Mouse (Mus musculus): ENCODE data around the gene Dock7.
A peak's percentile ranks its signal among the peaks of the same experiment; 100 is the strongest.

Gene Dock7

DNA sequence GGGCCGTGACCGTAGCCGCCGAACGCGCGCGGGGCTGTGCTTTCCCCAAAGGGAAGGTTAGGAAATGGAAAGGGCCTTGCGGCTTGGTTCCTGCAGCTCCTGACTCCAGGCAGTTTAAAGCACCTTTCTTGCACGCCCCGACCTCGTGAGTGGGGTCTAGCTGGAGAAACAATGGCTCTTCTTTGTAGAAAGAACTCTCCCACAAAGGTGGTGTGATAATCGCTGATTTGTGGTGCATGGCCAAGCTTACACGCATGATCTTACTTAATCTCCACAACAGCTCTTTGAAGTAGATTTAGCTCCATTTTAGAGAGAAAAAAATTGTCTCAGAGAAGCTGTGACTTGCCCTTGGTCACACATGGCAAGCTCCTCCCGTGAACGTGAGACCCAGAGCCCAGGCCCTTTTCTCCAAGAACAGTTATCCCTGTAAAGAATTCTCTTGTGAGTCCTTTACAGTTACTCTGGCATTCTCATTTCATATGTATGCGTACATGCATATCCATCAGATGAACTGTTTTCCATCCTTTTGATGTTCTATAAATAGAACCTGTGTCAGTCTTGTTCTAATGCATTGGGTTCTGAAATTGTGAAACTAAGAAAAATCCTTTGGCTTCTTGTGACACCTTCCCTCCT is 524 bp upstream of the Dock7 start:
- DNase-seq (ENCODE audit: low read depth), result peak; percentile 33

DNA sequence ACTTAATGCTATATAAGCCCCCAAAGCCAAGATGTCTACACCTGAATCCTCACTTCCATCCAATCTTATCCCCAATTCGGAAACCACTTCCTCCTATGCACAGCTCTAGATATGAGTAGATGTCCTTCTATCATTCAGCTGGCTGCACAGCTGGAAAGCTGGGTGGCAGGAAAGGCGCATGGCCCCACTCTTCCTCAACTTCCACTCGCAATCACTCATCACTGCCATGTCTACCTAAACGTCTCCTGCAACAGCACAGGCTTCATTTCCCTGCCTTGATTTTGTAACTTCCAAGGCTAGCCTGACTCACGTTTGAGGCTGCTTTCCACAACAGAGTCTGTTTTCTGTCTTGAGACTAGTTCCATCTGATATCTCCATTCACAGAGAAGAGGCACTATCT is 1.7 kb downstream of the Dock7 start:
- peak; percentile 58 for DNase-seq (ENCODE audit: low read depth)

DNA sequence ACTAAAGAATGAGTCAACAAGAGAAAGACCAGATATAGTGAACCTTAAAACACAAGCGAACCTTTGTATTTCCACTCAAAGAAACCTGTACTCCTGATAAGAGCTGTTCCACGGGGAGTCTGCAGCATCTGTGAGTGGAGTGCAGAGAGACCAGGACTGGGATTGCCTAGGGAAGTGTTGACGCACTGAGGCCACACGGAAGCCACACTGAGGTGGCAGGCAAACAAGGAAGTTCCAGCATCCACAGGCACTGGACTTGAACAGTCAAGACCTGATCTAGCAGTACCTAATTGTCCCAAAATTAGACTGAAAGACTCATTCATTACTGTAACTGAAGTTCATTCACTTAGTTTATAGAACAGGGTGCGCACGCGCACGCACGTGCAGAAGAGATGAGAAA is 4.9 kb downstream of the Dock7 start:
- no peak for DNase-seq (ENCODE audit: low read depth)

DNA sequence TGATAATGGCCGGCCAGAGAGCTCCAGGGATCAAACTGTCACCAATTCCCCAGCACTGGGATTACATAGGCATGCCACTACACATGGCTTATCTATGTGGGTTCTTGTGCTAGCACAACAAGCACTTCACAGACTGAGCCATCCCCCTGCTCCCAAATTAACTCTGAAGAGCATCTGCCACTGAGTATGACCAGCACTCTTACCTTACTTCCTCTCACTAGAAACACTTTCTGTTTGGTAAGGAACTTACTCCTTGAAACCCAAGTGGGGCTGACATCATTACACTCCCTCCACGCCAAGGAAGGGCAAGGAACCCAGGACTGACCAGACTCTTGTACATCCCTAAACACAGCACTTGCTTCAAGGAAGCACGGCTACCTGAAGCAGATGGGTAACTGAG is 9.0 kb downstream of the Dock7 start:
- DNase-seq (ENCODE audit: low read depth), result no peak

DNA sequence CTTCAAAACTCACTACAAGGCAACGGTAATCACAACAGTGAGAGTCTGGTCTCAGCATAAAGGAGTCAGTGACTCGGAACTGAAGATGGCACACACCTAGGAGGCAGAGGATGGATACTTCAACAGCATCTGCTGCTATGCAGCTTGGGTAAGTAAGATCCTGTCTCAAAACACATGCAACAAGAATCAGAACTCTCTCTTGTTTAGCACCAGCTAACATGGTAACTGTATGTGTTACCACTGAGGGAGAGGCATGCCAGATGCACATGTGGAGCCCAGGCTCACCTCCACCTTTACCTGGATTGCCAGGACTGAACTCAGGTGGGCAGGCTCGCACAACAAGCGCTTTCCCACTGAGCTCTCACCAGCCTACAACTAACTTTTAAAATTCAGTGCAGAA is 11.9 kb downstream of the Dock7 start:
- no peak for DNase-seq (ENCODE audit: low read depth)

DNA sequence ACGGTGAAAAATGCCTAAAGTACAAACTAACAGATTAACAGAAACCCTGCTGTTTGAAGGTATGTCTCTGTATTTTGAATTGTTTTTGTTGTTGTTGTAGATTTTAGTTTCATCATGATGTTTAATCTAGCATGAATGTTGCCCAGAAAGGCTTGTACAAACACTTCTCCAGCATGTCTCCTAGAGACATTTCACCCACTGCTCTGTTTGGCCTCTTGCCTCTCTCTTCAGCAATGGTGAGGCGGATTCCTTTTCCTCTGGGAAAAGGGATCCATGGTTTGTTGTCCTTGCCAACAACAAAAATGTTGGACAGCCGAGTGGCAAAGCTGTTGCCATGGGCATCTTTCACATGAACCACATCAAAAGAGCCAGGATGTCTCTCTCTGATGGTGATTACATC is 17.9 kb downstream of the Dock7 start:
- no peak for DNase-seq (ENCODE audit: low read depth)

DNA sequence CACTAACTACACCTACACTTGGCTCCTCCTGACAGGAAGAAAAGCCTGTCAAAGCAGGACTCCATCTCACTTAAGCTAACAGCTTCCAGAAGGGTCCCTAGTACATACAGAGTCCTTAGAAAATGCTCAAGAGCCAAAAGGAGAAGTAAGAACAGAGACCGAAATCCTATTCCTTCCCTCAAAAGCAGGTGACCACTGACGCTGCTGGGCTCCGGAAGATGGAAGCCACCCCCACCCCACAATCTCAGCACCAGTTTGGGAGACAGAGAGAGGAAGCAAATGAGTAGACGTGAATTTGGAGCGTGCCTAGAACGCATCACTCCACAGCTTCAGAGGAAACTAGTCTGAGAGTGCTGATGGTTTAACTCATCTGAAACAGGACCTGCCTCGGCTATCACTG is 20.0 kb downstream of the Dock7 start:
- no peak for DNase-seq (ENCODE audit: low read depth)

DNA sequence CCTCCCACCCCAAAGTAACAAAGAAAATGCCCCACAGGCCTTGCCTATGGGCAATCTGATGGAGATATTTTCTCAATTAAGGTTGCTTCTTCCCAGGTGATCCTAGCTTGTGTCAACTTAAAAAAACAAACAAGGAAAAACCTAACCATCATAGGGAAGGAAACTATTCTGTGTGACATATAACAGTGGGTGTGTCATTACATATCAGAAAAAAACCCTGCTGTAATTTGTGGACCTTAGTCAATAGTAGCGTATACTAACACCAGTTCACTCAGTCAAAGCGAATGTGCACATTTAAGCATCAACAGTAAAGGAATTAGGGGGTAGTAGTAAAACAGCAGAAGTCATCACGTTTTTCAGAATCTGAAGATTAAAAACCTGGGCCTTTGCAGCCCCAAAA is 28.9 kb downstream of the Dock7 start:
- DNase-seq (ENCODE audit: low read depth), result no peak

DNA sequence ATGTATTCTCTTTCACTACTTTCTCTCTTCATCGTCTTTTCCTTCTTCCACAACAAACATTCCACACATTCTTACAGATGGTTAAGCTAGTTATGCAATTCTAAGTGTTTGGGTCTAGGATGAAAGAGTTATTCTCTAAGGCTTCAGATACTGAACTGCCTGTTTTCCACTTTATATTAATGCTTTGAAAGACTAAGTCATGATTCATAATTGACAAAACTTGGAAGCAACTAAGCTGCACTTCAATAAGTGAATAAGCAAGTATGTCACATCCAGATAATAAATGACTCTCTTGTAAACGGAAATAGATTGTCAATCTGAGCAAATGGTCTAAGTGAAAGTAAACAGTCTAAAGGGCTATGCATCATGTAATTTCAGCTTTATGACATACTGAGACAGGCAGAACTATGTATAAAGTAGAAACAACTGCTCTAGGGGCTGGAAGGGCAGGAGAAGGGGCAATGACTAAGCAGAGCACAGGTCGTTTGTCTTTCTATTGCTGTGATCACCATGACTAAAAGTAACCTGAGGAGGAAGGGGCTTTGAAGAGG is 29.5 kb downstream of the Dock7 start:
- peak; percentile 13 for DNase-seq (ENCODE audit: low read depth)

DNA sequence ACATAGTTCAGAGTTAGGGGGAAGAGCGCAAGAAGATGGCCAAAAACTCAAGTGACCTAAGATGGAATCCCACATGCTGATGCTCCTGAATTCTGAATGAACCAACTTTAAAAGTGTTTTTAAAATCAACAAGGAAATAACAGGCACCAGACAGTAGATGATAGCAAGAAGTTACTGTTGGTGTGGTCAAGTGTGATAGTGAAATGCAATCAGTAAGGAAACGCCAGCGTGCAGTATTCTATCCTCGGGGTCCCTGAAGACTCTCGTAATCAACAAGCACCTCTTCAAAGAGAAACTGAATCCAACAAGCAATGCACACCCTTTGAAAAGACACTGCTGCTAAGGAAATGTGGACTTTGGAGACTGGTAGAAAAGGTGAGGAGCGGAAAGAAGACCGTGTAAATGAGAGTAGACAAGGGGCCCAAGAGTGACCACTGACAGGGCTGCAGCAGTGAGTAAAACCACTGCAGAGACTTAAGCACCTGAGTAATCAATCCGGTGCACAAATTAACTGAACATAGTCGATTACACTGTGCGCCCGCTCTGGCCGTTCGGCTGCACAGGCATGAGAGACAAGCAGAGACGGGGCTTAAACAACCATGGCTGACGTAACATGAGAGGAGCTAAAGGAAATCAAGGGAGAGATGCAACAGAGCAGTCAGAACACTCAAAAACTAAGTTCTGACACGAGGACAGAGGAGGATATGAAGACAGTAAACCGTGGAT is 32.8 kb downstream of the Dock7 start:
- DNase-seq (ENCODE audit: low read depth), result no peak

DNA sequence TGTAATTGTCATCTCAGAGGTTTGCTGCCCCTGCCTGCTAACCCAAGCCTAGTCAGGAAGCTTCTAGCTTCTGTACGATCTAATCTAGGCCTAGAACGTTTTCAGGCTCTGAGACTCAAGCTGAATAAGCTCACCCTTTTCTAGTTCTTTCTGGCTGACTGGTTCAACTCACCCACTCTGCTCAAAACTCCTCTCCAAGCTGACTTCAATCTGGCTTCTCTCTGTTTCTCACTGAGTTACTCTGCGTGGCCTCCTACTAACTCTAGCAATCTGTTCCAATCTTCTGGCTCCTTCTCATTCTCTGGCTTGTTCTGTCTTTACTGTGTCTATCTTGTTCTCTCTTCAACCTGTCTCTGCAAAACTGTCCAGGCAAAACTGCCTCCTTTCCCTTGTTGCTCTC is 36.9 kb downstream of the Dock7 start:
- no peak for DNase-seq (ENCODE audit: low read depth)

DNA sequence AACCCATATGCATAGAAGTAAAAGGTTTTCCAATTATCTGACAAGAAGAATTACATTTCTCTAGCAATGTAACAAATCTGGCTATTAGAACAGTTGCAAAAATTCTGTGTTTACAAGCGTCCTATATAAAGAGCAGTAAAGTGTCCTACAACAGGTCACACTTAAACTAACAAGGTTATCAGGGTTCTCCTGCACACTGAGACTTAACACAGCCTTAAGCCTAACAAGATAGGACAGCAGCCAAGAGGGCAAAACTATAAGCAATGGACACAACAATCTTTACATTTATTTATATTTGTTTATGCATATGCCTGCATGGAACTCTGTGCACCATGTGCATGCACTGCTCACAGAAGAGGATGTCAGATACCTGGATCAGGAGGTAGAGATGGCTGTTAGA is 39.5 kb downstream of the Dock7 start:
- DNase-seq (ENCODE audit: low read depth), result no peak

DNA sequence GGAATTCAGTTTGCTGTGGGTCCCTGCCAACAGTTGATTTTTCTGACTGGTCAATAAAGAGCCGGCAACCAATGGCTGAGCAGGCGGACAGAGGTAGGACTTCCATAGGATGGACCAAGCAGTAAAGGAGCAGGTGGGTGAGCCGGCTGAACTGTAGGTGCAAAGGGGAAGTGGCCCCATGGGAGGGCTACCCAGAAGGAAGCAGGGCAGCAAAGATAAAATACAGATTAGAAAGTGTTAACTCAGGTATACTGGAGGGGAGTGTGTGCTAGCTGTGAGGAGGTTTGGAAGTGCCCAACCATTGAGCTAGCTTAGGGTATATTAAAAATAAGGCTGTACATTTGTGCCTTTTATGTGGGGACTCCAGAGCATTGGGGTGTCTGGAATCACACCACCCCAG is 42.7 kb downstream of the Dock7 start:
- DNase-seq (ENCODE audit: low read depth), result no peak

DNA sequence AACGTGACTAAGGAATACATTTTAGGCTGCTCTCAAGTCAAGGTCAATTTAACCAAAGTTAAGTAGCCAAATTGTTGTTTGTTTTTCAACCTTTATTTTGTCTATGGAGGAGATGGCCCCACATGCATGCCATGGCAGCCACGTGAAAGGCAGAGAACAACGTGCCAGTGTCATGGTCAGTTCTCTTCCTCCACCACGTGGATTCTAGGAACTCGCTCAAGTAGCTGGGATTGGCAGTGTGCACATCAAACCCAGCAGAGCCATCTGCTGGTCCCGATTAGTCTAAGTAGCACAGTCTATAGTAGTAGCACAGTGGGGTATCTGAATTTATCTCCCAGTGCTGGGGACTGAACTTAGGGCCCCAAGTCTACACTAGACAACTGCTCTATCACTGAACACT is 51.9 kb downstream of the Dock7 start:
- DNase-seq (ENCODE audit: low read depth), result no peak

DNA sequence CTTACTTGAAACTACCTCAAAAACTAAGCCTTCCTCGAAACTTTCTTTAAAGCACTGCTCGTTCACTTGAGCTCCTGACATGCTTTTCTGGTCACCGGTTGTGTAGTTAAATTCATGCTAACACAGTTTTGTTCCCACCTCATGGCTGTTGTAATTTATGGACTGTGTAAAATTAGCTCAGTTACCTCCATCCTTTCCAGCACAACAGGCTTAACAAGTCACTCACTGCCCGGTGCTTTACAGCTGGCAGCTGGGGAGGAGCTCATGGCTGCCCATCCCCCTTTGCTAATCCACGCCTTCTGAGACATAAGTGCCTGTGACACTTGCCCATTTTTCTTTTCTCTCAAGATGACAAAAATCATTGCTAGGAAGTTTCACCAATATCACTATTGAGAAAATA is 56.2 kb downstream of the Dock7 start:
- no peak for DNase-seq (ENCODE audit: low read depth)

DNA sequence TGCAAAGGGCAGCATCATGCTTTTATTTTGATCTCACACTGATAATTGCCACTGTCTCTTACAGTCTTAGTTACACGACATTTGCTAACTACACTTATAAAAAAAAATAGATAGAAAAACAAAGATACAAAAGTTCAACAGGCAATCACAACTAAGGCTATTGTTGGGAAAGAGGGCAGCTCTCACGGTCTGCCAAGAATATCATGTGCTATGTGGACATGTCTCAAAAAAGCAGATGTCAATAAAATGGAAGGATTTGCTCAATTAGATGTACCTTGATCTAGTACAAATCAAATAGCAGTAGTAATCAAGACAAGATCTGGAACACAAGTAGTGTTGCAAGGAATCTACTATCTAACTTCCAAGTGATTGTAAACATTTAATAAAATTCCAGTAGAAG is 72.1 kb downstream of the Dock7 start:
- no peak for DNase-seq (ENCODE audit: low read depth)

DNA sequence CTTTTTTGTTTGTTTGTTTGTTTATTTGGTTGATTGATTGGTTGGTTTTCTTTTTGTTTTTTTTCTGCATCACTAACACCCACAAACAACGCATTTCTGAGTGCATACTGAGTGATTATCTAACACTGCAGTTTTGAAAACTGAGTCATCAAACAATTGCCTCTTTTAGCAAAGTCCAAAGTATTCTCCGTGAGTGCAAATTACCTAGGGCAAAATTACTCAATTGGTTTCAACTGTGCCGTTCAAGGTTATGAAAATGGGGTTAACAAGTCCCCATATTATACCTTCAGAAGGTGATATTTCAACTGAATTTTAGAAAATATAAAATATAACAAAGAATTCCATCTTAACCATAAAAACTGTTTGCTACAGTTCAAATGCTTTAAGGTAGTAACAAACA is 74.2 kb downstream of the Dock7 start:
- DNase-seq (ENCODE audit: low read depth), result no peak

DNA sequence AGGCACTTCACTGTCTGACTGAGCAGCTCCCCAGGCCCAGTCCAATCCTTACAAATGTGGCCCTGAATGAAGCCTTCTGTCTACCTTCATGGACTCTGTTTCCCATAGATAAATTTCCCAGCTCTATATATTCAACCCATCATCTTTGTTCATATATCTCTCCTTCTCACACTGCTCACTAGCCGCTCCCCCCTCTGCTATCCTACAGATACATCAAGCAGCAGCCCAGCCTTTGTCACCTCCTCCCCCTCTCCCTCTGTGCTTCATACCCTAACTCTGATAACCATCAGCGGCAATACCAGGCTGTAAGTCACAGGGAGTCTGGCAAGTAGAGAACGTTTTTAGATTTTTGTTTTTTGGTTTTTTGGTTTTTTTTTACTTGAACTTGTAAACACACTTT is 75.9 kb downstream of the Dock7 start:
- no peak for DNase-seq (ENCODE audit: low read depth)

DNA sequence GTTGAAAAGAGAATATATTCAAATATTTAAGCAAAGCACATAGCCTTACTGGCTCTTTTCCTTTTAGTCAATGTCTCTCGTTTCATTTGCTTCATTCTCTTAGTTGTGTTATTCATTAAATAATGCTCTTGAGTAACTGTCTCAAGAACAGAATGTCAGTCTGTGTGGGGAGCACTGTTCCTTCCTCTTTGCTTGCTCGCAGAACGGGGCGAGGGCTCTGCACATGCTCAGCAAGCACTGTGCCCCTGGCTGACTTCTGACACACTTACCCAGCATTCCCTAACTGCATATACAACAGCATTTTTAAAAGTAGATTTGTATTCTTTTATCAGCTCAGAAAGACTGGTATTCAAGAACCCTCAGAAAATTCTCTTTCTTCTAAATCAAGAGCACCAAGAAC is 87.8 kb downstream of the Dock7 start:
- DNase-seq (ENCODE audit: low read depth), result peak; percentile 73

DNA sequence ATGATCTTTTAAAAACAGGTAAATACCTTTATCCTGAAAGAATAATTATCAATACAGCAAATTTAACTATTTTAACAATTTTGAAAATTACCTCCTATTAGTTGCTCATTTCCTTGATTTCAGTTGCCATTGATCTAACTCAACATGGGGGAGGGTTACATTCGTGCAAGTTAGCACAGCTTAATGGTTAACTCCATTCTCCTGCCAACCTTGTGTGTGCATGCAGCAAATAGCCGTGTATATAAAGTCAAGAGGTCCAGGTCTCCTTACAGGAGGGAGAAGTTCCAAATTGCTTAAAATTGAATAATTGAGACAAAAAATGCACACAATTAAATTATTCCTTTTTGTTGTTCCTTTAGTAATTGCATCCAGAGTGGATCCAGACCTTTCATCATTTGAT is 90.0 kb downstream of the Dock7 start, which contains the start of gene Angptl3:
Angptl3 (plus strand) TSS at position 269 of the 400 bp plus-strand sequence.
- DNase-seq (ENCODE audit: low read depth), result no peak

DNA sequence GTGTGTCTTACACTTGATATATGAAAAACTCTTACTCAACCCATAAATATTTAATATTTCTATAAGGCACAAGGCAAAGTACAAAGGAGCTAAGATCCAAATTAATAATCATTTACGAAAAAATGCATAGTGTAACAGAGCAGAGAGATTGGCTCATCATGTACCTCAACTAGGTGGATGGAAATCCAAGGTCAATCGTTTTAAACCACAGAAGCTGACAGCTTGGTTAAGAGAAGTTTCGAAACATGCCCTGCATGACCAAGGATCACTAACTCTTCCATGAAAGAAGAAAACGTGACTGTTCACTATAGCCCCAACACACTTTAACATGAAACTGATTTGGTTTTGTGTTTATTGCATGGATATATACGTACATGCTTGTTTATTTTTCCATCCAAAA is 92.3 kb downstream of the Dock7 start:
- peak; percentile 74 for DNase-seq (ENCODE audit: low read depth)

DNA sequence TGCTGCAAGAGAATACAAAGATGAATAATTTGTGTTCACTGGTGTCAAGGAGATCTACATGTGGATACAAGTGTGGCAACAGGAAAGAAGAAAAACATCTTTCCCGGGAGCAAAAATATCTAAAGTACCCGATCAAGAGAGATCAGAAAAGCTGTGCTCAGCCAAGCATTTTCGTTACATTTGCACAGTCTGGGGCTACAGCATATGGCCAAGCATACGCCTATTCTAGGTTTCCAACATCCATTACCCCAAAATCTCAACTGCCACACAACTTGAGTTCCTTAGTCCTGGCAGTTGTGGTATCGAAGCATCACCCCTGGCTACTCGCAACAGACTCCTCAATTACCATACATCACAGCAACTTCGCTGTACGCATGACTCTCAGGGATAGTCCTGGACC is 98.5 kb downstream of the Dock7 start:
- DNase-seq (ENCODE audit: low read depth), result no peak

DNA sequence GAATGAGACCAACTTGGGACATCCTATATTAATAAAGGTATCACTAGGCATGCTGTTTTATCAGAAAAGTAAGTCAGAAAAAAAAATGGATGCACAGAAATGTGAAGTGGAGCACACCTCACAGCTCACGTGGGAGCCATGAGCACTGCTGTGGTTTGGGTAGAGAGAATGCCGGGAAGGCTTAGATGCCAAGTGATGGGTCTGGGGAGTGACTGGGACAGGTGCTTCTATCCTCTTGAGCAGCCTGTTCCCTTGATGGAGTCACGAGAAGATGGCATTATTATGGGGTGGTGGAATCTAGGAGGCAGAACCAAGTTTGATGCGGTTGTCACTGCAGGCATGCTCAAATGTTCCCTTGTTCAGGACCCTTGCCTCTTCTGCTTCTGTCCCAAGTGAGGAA is 109.7 kb downstream of the Dock7 start:
- DNase-seq (ENCODE audit: low read depth), result no peak

DNA sequence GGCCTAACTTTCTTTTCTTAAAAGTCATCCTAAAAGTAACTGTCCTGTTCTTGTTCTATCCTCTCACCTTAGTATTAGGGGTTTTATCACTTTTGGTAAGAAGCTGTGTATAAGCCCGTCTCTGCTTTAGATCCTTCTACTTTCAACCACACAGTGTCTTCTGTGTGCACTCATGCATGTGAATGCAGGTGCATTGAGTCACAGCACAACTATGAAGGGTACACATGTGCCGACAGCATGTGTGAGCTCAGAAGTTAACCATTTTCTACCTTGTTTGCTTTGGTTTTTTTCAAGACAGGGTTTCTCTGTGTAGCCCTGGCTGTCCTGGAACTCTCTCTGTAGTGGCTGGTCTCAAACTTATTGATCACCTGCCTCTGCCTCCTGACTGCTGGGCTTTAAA is 114.4 kb downstream of the Dock7 start:
- DNase-seq (ENCODE audit: low read depth), result no peak
